Mouse (Mus musculus) neural tube, embryonic 15.5 days (tissue): ENCODE results near the gene Strip1. TPM values are rescaled to one million over a fixed set of nuclear protein-coding genes. Genes with fewer than 3 reads are reported as not detected.
A peak's percentile ranks its signal among the peaks of the same experiment; 100 is the strongest.
"Not testable (repeated sequence)": the region's sequence is repeated elsewhere in the genome, so short reads cannot be mapped to it uniquely, and the experiment has no call there.

Experiments
- ATAC-seq: fragments of 200-750 bp; cut with Nextera tagmentation; 2 replicates; pipeline ENCODE4 v1.8.0; 2017; ENCODE audit warnings: mild to moderate bottlenecking, moderate TSS enrichment, moderate library complexity; ENCODE audit not compliant: low FRiP score
- H3K27ac ChIP-seq: fragments of 300-500 bp; sonication (generic); replicated peaks from 2 replicates; pipeline ENCODE4 v1.5.1; 2015; ENCODE audit warnings: mild to moderate bottlenecking, inconsistent platforms
- H3K27me3 ChIP-seq: fragments of 300-500 bp; sonication (generic); replicated peaks from 2 replicates; pipeline ENCODE4 v1.6.1; 2015; ENCODE audit warnings: inconsistent platforms
- H3K36me3 ChIP-seq: fragments of 300-500 bp; sonication (generic); 2 replicates; pipeline ENCODE4 v1.6.1; 2015; ENCODE audit warnings: inconsistent platforms
- H3K4me1 ChIP-seq: fragments of 300-500 bp; sonication (generic); 2 replicates; pipeline ENCODE4 v1.6.1; 2015; ENCODE audit warnings: inconsistent platforms
- H3K4me2 ChIP-seq: fragments of 300-500 bp; sonication (generic); 2 replicates; pipeline ENCODE4 v1.6.1; 2015; ENCODE audit warnings: inconsistent platforms, mild to moderate bottlenecking, moderate library complexity
- H3K4me3 ChIP-seq: fragments of 300-500 bp; sonication (generic); replicated peaks from 2 replicates; pipeline ENCODE4 v1.5.1; 2015; ENCODE audit warnings: mild to moderate bottlenecking, inconsistent platforms
- H3K9ac ChIP-seq: fragments of 300-500 bp; sonication (generic); replicated peaks from 2 replicates; pipeline ENCODE4 v1.6.1; 2015; ENCODE audit warnings: mild to moderate bottlenecking, inconsistent platforms
- H3K9me3 ChIP-seq: fragments of 300-500 bp; sonication (generic); replicated peaks from 2 replicates; pipeline ENCODE4 v1.6.1; 2016; ENCODE audit warnings: inconsistent platforms
- WGBS: fragments of 180-500 bp; shearing (Covaris S2); methylation state at CpG from one replicate; pipeline ENCODE4 v1.1.7; 2015; ENCODE audit warnings: mixed read lengths; 5-methylcytosine and 5-hydroxymethylcytosine counted together
- polyA plus RNA-seq: library from polyadenylated mRNA; unstranded; fragments of >200 nt; fragmentation: Nextera tagmentation; extraction: Ambion mirVana; gene quantifications from 2 replicates; pipeline ENCODE4 v1.2.1, GENCODE M21; 2015

Gene Strip1
- polyA plus RNA-seq, 1 experiment from 2014 or later, result 138 TPM

DNA sequence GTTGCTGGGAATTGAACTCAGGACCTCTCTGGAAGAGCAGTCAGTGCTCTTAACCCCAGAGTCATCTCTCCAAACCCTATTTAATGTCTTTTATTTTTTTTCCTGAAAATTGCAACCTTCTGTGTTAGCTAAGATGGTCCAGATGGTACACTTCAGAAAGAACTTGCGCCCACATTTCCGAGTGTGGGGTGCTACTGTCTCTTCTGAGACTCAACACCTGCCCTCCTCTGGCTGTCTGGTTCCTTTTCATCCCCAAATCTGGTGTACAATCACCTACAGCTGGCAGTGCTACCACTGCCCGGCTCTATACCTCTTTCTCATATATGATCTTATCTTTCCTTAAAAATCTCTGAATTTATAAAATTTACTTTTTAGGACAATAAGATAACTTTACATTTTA is 21.5 kb upstream of the Strip1 start:
- Histone ChIP-seq H3K27me3 (no peaks in the 10 kb centered on the region), H3K9ac (no peak overlapping the region), H3K27ac (no peak overlapping the region), H3K9me3 (no peaks in the 10 kb centered on the region), H3K4me2 (no peak overlapping the region), H3K4me3 (no peak overlapping the region), H3K4me1 (no peaks in the 10 kb centered on the region), H3K36me3 (no peaks in the 10 kb centered on the region)
- 97% methylated on average over 3 of the region's 3 CpGs for WGBS
- no peak for ATAC-seq

DNA sequence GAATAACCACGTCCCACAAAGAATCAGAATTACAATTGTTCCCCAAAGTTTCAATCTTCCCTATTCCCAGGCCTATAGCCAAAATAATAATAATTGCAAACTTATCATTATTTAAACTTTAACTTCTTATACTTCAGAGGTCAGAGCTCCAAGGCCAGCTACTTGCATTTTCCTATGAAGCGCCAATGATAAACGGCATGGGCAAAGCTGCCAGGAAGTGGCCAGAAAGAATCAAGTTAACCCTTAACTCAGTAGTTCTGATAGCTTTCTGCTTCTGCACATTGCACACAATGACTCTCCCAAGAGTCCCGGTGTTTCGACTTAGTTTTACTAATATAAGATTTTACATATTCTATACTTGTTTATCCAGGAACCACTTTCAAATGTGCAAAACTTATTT is 18.8 kb upstream of the Strip1 start:
- not testable (repeated sequence) for ATAC-seq, H3K4me2 ChIP-seq, H3K36me3 ChIP-seq, H3K4me3 ChIP-seq, H3K9ac ChIP-seq, H3K9me3 ChIP-seq, H3K4me1 ChIP-seq, H3K27me3 ChIP-seq, H3K27ac ChIP-seq
- 87% methylated on average over 5 of the region's 5 CpGs for WGBS

DNA sequence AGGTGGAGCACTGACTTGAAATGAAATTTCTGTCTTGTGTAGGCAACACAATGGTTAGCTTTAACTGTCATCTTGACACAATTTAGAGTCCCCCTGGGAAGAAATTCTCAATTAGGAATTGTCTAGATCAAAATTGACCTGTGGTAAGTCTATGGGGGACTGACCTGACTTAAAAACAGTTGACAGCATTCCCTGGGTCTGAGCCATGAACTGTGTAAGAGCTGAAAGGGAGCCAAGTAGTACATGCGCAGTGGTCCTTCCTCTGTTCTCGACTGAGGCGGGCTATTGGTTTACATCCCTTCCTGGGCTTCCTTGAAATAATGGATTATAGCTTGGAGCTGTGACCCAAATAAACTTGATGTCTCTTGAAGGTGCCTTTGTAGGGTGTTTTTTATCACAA is 15.5 kb upstream of the Strip1 start:
- 97% methylated on average over 3 of the region's 3 CpGs for WGBS
- no peaks in the 10 kb centered on the region for H3K36me3 ChIP-seq
- no peaks in the 10 kb centered on the region for H3K9me3 ChIP-seq
- no peak overlapping the region for H3K27ac ChIP-seq
- no peak for ATAC-seq
- H3K4me2 ChIP-seq, result no peak overlapping the region
- H3K27me3 ChIP-seq, result no peaks in the 10 kb centered on the region
- no peaks in the 10 kb centered on the region for H3K4me1 ChIP-seq
- H3K4me3 ChIP-seq, result no peak overlapping the region
- no peak overlapping the region for H3K9ac ChIP-seq

DNA sequence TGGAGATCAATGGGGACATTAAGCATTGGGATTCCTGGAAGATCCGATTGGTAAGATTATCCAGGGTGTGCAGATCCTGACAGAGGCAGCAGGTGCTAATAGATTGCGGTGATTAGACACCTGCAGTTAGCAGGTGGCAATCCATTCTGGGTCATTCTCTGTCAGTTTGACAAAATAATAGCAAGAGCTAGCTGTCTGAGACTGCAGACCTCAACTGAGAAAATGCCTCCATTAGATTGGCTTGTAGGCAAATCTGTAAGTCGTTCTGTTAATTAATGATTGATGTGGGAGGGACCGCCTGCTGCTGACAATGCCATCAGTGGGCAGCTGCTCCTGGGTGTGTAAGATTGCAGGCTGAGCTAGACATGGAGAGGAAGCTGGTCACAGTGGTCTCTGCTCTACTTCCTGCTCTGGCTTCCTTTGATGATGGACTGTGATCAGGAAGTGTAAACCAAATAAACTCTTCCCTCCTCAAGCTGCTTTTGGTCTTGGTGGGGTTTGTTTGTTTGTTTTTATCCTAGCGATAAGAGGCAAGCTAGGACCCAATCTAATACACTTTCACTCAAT is 6.2 kb upstream of the Strip1 start:
- Histone ChIP-seq H3K4me2 (no peak overlapping the region), H3K27me3 (no peaks in the 10 kb centered on the region), H3K9me3 (no peaks in the 10 kb centered on the region), H3K4me1 (no peaks in the 10 kb centered on the region), H3K4me3 (no peak overlapping the region), H3K36me3 (no peaks in the 10 kb centered on the region), H3K9ac (no peak overlapping the region), H3K27ac (no peak overlapping the region)
- WGBS, result 54% methylated on average over 5 of the region's 5 CpGs
- ATAC-seq, result no peak

DNA sequence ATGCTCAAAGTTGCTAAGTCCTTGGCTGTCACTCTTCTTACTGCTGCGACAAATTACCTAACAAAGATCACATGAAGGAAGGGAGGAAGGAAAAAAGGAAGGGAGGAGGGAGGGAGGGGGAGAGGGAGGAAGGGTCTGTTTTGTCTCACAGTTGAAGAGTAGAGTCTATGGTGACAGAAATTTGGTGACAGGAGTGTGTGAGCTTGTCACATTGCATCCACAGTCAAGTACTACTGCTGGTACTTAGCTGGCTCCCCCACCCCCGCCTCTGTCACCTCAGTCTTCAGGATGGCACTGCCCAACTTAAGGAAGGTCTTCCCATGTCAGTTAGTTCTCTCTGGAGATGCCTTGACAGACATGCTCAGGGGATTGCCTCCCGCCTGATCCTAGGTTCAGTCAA is 4.7 kb upstream of the Strip1 start:
- H3K36me3 ChIP-seq, result no peaks in the 10 kb centered on the region
- H3K9ac ChIP-seq, result no peak overlapping the region
- 79% methylated on average over 3 of the region's 3 CpGs for WGBS
- H3K27me3 ChIP-seq, result no peaks in the 10 kb centered on the region
- no peak overlapping the region for H3K27ac ChIP-seq
- no peaks in the 10 kb centered on the region for H3K9me3 ChIP-seq
- H3K4me1 ChIP-seq, result peaks cover 3% of the 10 kb centered on the region; the same call in 1 of the 2 replicates
- ATAC-seq, result no peak
- H3K4me3 ChIP-seq, result no peak overlapping the region
- H3K4me2 ChIP-seq, result no peak overlapping the region

DNA sequence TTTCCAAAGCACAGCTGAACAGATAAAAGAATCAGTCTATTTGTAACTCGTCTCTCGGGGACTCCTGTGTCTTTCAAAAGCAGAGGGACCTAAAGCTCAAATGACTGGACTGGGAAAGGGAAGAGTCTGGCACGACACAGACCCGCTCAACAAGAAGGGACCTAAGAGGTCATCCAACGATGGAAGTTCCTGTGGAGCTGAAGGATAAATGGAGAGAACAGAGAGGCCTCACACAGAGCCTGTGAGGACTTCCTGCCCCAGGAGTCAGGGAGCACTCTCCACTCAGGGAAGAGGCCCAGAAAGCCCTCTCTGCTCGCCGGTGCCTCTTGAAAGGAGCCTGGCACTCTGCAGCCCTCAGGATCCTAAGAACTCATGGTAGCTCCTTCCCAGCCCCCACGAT is 4.3 kb upstream of the Strip1 start:
- Histone ChIP-seq H3K27me3 (no peaks in the 10 kb centered on the region), H3K9me3 (no peaks in the 10 kb centered on the region), H3K4me3 (no peak overlapping the region), H3K27ac (no peak overlapping the region), H3K4me2 (no peak overlapping the region), H3K36me3 (no peaks in the 10 kb centered on the region), H3K4me1 (peaks cover 3% of the 10 kb centered on the region; the same call in 1 of the 2 replicates), H3K9ac (no peak overlapping the region)
- WGBS, result 63% methylated on average over 8 of the region's 8 CpGs
- ATAC-seq, result no peak

DNA sequence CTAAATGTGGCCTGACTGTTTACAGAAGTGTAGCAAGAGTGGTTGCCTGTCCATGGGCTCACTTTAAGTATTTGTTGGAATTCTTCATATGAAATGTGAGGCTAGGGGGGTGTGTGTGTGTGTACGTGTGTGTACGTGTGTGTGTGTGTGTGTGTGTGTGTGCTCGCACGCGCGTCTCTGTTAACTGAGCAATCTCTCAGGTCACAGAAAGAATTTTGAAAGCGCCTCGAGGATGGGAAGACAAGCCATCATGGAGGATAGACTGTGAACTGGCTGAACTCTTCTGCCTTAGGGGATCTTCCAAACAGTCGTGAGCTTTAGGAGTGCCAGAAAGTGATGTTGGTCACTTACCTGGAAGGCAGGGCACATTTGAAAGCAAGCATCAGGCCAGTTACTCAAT is 2.4 kb upstream of the Strip1 start:
- no peak overlapping the region for H3K4me3 ChIP-seq
- no peaks in the 10 kb centered on the region for H3K9me3 ChIP-seq
- H3K36me3 ChIP-seq, result no peaks in the 10 kb centered on the region; the same call in 1 of the 2 replicates
- no peaks in the 10 kb centered on the region for H3K27me3 ChIP-seq
- H3K27ac ChIP-seq, result no peak overlapping the region
- H3K9ac ChIP-seq, result no peak overlapping the region
- WGBS, result 92% methylated on average over 9 of the region's 9 CpGs
- no peak overlapping the region for H3K4me2 ChIP-seq
- peaks cover 19% of the 10 kb centered on the region for H3K4me1 ChIP-seq
- no peak for ATAC-seq

DNA sequence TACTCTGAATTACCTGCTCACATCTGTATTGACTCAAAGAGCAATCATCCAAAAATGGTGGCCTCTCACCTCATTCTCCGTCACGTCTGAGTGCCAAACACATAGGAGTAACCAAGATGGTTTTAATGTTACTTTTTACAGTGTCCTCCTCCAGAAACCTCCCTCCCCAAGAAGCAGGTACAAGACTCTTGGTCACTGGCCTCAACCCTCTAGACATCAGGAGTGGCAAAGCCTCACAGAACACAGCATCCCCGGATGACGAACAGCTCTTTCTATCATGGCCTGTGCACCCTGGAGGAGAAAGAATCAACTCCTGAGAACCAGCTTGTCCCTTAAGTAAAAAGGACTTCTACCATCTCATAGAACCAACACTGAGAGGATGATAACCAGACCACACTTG is 1.3 kb upstream of the Strip1 start:
- Histone ChIP-seq H3K36me3 (peaks cover 9% of the 10 kb centered on the region), H3K9me3 (no peaks in the 10 kb centered on the region), H3K4me1 (peaks cover 23% of the 10 kb centered on the region), H3K27me3 (no peaks in the 10 kb centered on the region), H3K4me2 (no peak overlapping the region), H3K9ac (no peak overlapping the region), H3K4me3 (no peak overlapping the region), H3K27ac (no peak overlapping the region)
- ATAC-seq, result no peak
- WGBS, result 91% methylated on average over 4 of the region's 4 CpGs

DNA sequence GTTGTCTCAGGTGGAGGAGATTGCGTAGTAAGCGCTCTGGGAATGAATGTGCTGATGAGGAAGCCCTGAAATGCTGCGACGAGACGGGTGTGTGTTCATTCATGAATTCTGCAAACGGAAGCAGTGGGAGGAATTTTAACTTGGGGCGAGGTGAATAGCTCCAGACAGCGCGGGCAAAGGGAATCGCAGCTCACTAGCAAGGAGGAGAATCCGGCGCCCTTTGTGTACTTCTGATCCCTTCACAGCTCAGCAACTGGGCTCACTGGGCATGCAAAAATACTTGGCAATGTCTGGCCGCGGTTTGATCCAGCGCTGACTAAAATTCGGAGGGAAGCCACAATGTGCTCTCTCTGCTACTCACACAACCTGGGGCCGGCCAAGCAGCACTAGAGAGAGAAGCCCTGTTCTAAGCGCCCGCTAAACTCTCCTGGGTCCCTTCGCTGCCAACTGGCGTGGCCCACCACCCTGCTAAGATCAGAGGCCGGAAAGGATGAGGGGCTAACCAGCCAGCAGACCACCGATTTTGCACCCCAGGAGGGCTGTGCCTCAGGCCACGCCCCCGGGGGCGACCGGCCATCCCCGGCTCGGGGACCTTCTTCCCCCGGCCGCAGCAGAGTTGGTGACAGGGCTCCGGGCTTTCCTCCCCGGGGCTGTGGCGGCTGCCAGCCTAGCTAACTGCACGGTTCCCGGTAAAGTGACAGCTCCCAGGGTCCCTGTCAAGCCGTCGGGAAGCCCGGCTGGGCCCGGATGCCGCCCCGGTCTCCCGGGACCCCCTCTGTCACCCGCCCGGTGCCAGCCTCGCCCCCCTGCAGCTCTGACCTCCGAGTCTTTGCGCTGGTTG is 592 bp downstream of the Strip1 start, which contains the start of gene Gm10961:
Gene Gm10961 (plus strand): TSS at position 641 of the 841 bp plus-strand sequence.
- H3K27ac ChIP-seq, result peak within 1 kb of the TSS; percentile 99
- H3K9me3 ChIP-seq, result no peaks in the 10 kb centered on the region
- peaks cover 27% of the 10 kb centered on the region for H3K4me1 ChIP-seq
- ATAC-seq, result peak; percentile 82
- H3K4me2 ChIP-seq, result peak within 1 kb of the TSS; percentile 72
- H3K4me3 ChIP-seq, result peak within 1 kb of the TSS; percentile 94
- H3K9ac ChIP-seq, result peak within 1 kb of the TSS; percentile 100
- peaks cover 28% of the 10 kb centered on the region for H3K36me3 ChIP-seq
- WGBS, result under 1% methylated on average over 48 of the region's 48 CpGs
- H3K27me3 ChIP-seq, result no peaks in the 10 kb centered on the region

DNA sequence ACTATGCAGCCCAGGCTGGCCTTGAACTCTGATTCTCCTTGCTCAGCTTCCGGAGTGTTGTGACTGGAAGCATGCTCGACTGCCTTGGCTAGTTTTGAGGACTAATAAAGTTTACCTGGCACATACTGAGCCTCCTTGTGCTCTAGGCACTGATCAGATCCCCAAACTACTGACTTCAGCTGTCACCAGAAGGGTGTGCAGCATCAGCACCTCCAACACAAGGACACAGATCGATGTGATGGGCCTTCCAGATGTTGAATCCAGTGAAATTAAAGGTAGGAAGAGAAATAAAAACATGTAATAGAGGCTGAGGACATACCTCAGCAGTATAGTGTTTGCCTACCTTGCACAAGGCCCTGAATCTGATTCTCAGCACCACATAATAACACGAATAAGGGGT is 2.1 kb downstream of the Strip1 start:
- H3K36me3 ChIP-seq, result peaks cover 43% of the 10 kb centered on the region

DNA sequence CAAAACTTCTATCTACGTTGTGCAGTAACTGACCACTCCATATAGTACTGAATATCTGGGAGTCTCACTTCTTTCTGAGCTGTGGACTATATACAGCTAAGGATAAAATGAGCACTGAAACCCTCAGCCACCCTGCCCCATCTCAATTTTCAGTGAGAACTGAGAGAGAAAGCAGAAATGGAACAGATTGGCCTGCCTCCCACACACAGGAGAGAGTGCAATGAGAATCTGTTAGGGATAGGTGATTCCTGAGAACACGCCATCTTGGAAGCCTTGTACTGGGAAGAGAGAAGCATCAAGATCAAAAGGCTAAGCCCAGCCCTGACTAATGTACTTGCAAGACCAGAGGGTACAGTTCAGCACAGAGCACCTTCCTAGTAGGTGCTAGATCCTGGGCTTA is 2.9 kb downstream of the Strip1 start:
- no peak for ATAC-seq
- Histone ChIP-seq H3K9ac (no peak overlapping the region), H3K27me3 (no peaks in the 10 kb centered on the region), H3K9me3 (no peaks in the 10 kb centered on the region), H3K36me3 (peaks cover 51% of the 10 kb centered on the region), H3K4me3 (no peak overlapping the region), H3K27ac (no peak overlapping the region), H3K4me2 (no peak overlapping the region), H3K4me1 (peaks cover 27% of the 10 kb centered on the region)
- WGBS, result 96% methylated on average over 2 of the region's 2 CpGs

More for the DNA sequence above, 2.1 kb downstream of the Strip1 start:
- ATAC-seq, result no peak
- peaks cover 27% of the 10 kb centered on the region for H3K4me1 ChIP-seq
- no peak overlapping the region for H3K9ac ChIP-seq
- H3K4me3 ChIP-seq, result no peak overlapping the region
- no peaks in the 10 kb centered on the region for H3K27me3 ChIP-seq
- WGBS, result 93% methylated on average over 4 of the region's 4 CpGs
- no peaks in the 10 kb centered on the region for H3K9me3 ChIP-seq
- no peak overlapping the region for H3K27ac ChIP-seq
- 0 out of 2 replicates have a peak overlapping the region, but pooled peaks have one; percentile 72 for H3K4me2 ChIP-seq

DNA sequence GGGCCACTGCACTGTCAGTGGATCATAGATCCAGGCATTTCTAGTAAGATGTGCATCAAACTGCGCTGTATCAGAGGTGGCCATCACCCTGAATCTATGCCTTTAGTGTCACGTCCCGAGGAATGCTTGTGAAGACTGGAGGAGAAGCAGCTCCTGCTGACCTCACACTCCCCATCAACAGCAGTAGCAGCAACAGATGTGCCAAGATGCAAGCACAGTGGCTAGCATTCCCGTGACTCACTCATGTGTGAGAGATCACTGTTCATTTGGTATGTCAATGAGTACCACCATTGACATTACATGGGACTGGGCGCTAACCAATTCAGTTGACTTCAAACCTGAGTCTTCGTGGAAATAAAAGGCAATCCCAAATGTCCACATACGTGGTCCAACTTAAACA is 3.9 kb downstream of the Strip1 start:
- no peak overlapping the region for H3K9ac ChIP-seq
- H3K4me3 ChIP-seq, result no peak overlapping the region
- H3K4me1 ChIP-seq, result peaks cover 27% of the 10 kb centered on the region
- H3K27me3 ChIP-seq, result no peaks in the 10 kb centered on the region
- no peak overlapping the region for H3K27ac ChIP-seq
- ATAC-seq, result no peak
- no peaks in the 10 kb centered on the region for H3K9me3 ChIP-seq
- peaks cover 60% of the 10 kb centered on the region for H3K36me3 ChIP-seq
- WGBS, result 93% methylated on average over 7 of the region's 7 CpGs
- H3K4me2 ChIP-seq, result no peak overlapping the region
